Mouse (Mus musculus) spleen, postnatal 0 days (tissue): ENCODE data around the gene 4930544D05Rik. TPM values are rescaled to one million over a fixed set of nuclear protein-coding genes. Genes with fewer than 3 reads are reported as not detected.

Source experiments
- polyA plus RNA-seq: library from polyadenylated mRNA; unstranded; fragments of >200 nt; fragmentation: Nextera tagmentation; extraction: Ambion mirVana; gene quantifications from 2 replicates; pipeline ENCODE4 v1.2.1, GENCODE M21; 2015

The 4930544D05Rik gene
- not detected in 2 replicates for polyA plus RNA-seq

DNA sequence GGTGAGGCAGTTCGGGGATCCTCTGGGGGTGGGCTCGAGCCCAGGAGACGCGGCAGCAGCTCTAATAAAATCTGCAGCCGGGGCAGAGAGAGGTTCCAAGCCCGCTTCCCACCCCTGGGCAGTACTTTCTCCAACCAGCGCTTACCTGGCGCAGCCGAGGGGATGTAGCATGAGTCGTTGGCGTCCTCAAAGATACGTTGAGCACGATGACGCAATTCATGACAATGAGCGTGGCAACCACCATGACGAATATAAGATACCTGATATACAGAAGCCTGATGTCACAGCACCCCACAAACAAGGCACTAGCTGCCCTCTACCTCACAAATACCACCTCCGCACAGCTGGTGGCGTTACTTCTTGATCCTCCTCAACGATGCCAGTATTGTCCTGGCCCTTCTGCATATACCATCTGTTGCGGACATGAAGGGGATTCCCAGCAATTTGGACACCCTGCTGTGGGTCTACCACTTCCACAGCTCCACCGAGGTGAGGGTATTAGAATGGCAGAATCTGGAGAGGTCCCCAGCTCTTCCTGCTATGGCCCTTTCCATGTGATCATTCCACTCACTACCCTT is at the start of gene 4930544D05Rik:
4930544D05Rik (plus strand) TSS at position 333 of the 578 bp plus-strand sequence.

DNA sequence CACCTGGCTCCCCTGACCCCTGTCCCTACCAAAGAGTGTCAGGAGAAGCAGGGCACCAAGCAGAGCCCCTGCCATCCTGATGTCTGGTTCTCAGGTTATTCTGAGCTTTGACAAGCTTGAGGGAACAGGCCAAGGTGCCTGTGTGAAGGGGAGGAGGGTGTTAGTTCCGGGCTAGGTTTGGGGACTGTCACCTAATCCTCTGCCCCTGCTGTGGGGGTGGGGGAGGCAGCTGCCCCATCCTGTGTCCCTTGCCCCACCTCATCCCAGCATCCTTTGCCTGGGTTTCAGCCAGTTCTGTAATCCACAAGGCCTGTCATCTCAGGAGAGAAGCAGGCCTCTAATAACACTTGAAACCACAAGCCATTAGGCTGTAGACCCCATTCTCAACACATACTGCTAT is 3.5 kb downstream of the 4930544D05Rik start, which contains the start of gene Chrne:
Chrne (minus strand) TSS at position 116 of the 400 bp plus-strand sequence.

DNA sequence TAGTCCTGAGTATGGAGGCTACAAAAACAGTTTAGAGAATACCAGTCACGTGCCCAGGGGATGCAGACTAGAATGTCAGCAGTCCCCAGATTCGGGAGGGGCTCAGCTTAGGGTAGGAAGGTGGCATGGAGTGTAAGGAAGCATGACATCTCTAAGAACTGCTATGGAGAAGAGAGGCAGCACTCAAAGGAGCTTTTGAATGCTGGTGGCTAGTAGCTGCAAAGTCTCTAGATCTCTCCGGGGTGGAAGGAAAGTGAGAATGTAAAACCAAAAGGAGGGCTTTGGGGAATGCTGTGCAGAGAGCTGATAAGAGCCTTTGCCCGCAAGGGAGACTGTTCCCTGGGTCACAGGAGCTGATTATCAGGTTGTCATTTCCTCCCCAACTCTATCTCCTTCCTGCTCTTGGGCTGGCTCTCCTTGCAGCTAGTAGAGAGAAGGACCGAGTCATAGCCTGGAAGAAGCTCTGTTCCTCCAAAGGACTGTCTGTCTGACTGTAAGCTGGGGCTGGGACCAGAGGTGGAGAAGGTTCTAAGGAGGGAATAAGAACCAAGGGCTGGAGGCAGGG is 23.1 kb downstream of the 4930544D05Rik start, which contains the start of gene Gp1ba:
Gp1ba (plus strand) TSS at position 409 of the 565 bp plus-strand sequence.

DNA sequence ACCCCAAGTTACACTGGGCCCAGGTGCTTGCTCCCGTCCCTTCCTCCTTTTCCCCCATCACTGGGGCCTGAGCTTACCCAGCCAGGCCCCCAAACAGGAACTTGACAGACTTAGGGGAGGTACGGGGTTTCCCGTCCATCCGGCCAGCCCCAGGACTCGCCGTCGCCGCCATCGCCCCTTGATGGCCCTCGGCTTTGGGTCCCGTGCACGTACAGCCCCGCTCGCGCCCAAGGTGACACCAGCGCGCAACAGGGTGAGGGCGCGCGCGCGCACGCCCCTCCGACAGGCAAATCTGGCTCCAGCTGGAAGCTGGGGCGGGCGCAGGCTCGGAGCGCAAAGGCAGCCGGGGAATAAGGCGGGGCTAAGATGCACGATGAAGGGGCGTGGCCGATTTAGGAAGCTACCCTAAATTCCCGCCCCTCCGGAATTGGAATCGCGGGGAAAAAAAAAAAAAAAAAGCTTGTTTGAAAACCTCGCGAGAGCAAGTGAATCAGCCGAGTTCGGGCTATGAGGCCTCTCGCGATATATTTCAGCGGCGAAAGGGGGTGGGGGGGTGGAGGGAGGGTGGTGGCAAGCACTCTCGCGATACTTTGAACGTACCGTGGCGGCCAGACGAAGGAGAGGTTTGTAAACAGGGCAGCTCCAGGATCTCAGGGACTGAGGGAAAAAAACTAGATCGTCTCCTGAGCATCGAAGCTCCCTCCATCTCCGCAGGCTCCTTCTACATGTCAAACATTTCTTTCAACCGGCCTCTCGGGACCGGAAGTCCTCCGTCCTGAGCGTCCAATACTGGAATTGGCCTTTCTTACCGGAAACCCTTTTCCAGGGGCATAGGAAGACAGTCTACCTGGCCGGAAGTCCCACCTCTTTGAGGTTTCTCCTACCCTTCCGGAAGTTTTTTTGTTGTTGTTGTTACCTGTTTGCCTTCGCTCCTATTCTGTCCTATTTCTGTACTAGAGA is 31.3 kb downstream of the 4930544D05Rik start, which contains the start of the genes Rnf167 and Slc25a11:
Rnf167 (plus strand) TSS at position 545 of the 960 bp plus-strand sequence.
Slc25a11 (minus strand) TSS at position 789 of the 960 bp plus-strand sequence.

DNA sequence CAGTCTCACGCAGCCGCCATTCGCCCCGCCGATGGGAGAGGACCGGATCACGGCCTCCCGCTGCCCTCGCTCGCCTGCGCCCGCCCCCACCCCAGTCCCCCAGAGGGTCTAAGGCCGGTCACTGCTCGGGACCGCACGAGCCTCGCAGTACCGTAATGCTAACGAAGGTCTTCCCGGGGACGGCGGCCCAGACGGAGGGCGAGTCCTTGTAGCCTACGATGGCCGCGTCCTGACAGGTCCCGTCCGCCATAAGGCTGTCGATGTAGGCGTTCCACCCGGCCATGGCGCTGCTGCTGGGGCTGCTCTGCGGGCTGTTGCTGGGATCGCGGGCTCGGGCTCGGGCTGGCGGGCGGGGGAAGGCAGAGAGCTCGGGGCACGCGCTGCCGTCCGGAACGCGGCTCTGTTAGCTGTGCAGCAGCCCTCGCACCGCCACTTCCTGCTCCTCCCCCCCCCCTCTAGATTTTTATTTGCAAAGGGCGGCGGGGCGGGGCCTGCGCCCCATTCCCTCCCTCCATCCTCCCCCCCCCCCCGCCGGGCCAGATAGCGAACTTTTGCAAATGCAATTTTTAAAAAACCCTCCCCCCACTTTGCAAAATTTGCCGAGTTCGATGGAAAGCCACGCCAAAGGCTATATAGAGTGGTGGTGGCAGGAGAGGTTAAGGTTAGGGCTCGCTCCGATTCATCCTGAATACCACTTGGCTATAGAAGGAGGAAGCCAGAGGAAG is 38.7 kb downstream of the 4930544D05Rik start, which contains the start of gene Pfn1:
Pfn1 (minus strand) TSS at position 447 of the 725 bp plus-strand sequence.

DNA sequence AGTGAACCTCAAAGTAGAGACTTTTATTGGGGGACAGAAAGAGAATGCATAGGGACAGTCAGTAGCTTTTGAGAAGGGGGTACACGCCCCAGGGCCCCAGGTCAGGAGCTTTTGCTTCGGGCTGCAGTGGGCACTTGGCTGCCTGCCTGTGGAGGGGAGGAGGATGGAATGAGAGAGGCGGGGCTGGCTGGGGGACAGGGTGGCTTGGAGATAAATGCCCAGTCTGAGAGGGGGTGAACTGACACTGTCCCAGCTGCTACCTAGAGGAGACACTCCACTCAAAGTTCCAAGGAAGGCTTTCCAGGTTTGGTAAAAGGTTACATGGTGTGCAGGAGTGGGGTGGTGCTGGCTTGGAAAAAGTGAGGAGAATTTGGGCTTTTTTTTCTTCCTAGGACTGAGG is 41.3 kb downstream of the 4930544D05Rik start, which contains the start of gene Eno3:
Eno3 (plus strand) TSS at position 239 of the 400 bp plus-strand sequence.

Other genes starting within 250 kb of the 4930544D05Rik start
- 14.0 and 14.6 TPM in 2 replicates for gene Pelp1, start 205.8 kb upstream of the 4930544D05Rik start, polyA plus RNA-seq
- 26.4 and 33.6 TPM in 2 replicates for gene Arrb2, start 183.2 kb upstream of the 4930544D05Rik start, polyA plus RNA-seq
- 20.4 and 26.3 TPM in 2 replicates for gene Med11, start 163.9 kb upstream of the 4930544D05Rik start, polyA plus RNA-seq
- gene Zmynd15, start 156.4 kb upstream of the 4930544D05Rik start, polyA plus RNA-seq, result 0.26 and 0.38 TPM in 2 replicates
- 3.3 and 3.7 TPM in 2 replicates for gene Cxcl16, start 155.9 kb upstream of the 4930544D05Rik start, polyA plus RNA-seq
- gene Tm4sf5, start 110.6 kb upstream of the 4930544D05Rik start, polyA plus RNA-seq, result 6.7 and 7.8 TPM in 2 replicates
- gene Vmo1, start 101.2 kb upstream of the 4930544D05Rik start, polyA plus RNA-seq, result 0.25 and 0.34 TPM in 2 replicates
- gene Gltpd2, start 96.7 kb upstream of the 4930544D05Rik start, polyA plus RNA-seq, result 0.24 and 0.28 TPM in 2 replicates
- 345 and 353 TPM in 2 replicates for gene Psmb6, start 90.5 kb upstream of the 4930544D05Rik start, polyA plus RNA-seq
- not detected in 2 replicates for gene Gm40193, start 82.9 kb upstream of the 4930544D05Rik start, polyA plus RNA-seq
- 2.2 and 3.2 TPM in 2 replicates for gene Pld2, start 75.8 kb upstream of the 4930544D05Rik start, polyA plus RNA-seq
- gene Mink1, start 53.0 kb upstream of the 4930544D05Rik start, polyA plus RNA-seq, result 2.9 and 3.9 TPM in 2 replicates
- 0.11 TPM in 1 of 2 replicates, not detected in the other for gene Chrne, start 3.4 kb downstream of the 4930544D05Rik start, polyA plus RNA-seq
- gene Gp1ba, start 23.3 kb downstream of the 4930544D05Rik start, polyA plus RNA-seq, result 1.7 and 2.1 TPM in 2 replicates
- 104 and 120 TPM in 2 replicates for gene Rnf167, start 31.4 kb downstream of the 4930544D05Rik start, polyA plus RNA-seq
- gene Slc25a11, start 31.6 kb downstream of the 4930544D05Rik start, polyA plus RNA-seq, result 67.1 and 73.0 TPM in 2 replicates
- 1,259 and 1,332 TPM in 2 replicates for gene Pfn1, start 38.8 kb downstream of the 4930544D05Rik start, polyA plus RNA-seq
- gene Eno3, start 41.4 kb downstream of the 4930544D05Rik start, polyA plus RNA-seq, result 5.8 and 7.9 TPM in 2 replicates
- gene Spag7, start 53.6 kb downstream of the 4930544D05Rik start, polyA plus RNA-seq, result 56.2 and 64.6 TPM in 2 replicates
- 5.4 and 6.6 TPM in 2 replicates for gene Camta2, start 72.3 kb downstream of the 4930544D05Rik start, polyA plus RNA-seq
- 0.68 and 0.70 TPM in 2 replicates for gene Inca1, start 84.3 kb downstream of the 4930544D05Rik start, polyA plus RNA-seq
- gene Kif1c, start 84.7 kb downstream of the 4930544D05Rik start, polyA plus RNA-seq, result 1.3 and 1.6 TPM in 2 replicates
- gene Zfp3, start 148.4 kb downstream of the 4930544D05Rik start, polyA plus RNA-seq, result 2.2 and 2.8 TPM in 2 replicates
- 0.52 and 1.1 TPM in 2 replicates for gene Scimp, start 196.7 kb downstream of the 4930544D05Rik start, polyA plus RNA-seq
- 19.5 and 21.2 TPM in 2 replicates for gene Rabep1, start 228.9 kb downstream of the 4930544D05Rik start, polyA plus RNA-seq